ENCODE assay signal across 17 mouse cellular contexts in genomic region chr2:178516421-178516820, GRCm38 (mm10).
A peak's percentile ranks its signal among the peaks of the same experiment; 100 is the strongest.
DNase-seq lines count a peak whose midpoint lies in the region; ATAC-seq and TF ChIP-seq lines count a peak whose summit lies in the region.
"Had no signal": no experiment of that assay in that cellular context is flagged by ENCODE, and none has a peak within 500 bp of the region (broad histone marks: within the 10 kb centered on the region; RNA-seq: fewer than 3 reads in every experiment).

No protein-coding gene starts in this region.

- DNase-seq in spleen, adult 12 weeks (ENCODE audit: low spot score), result peak; percentile 2
- no peak for DNase-seq in spleen, postnatal 14 days (ENCODE audit: low spot score in 2 of 2)
- no peak for DNase-seq in retina, embryonic 14.5 days (ENCODE audit: low spot score)
- DNase-seq in gastrocnemius, postnatal 10 days, result no peak
- DNase-seq: cerebellum, adult 18-20 months; heart, adult 2 months; lung, postnatal 14 days; right cerebral cortex, postnatal 14 days had no signal

- H3K27ac ChIP-seq in intestine, postnatal 0 days (ENCODE audit: low read depth, low read length), result no peak overlapping the region
- H3K27ac ChIP-seq in intestine, embryonic 16.5 days (ENCODE audit: low read length), result no peak overlapping the region
- H3K27ac ChIP-seq: embryonic facial prominence, embryonic 15.5 days; heart, adult 2 months; kidney, embryonic 15.5 days; limb, embryonic 15.5 days; midbrain, embryonic 13.5 days; stomach, embryonic 15.5 days had no signal

- H3K9me3 ChIP-seq in intestine, postnatal 0 days (ENCODE audit: control insufficient read depth), result no peaks in the 10 kb centered on the region
- H3K9me3 ChIP-seq in intestine, embryonic 16.5 days (ENCODE audit: control insufficient read depth, low read length), result no peaks in the 10 kb centered on the region
- H3K9me3 ChIP-seq: embryonic facial prominence, embryonic 15.5 days; kidney, embryonic 15.5 days; limb, embryonic 15.5 days; midbrain, embryonic 13.5 days; stomach, embryonic 15.5 days had no signal

- 78% methylated on average over 5 of the region's 5 CpGs for WGBS in intestine, postnatal 0 days
- WGBS in intestine, embryonic 16.5 days, result 79% methylated on average over 5 of the region's 5 CpGs

- H3K4me3 ChIP-seq in intestine, postnatal 0 days (ENCODE audit: low read depth, low read length), result no peak overlapping the region
- H3K4me3 ChIP-seq in intestine, embryonic 16.5 days (ENCODE audit: low read length), result no peak overlapping the region
- H3K4me3 ChIP-seq: embryonic facial prominence, embryonic 15.5 days; heart, adult 2 months; kidney, embryonic 15.5 days; limb, embryonic 15.5 days; midbrain, embryonic 13.5 days; stomach, embryonic 15.5 days had no signal

- 0 out of 2 replicates have a peak, but pooled peaks cover 5% of the 10 kb centered on the region for H3K27me3 ChIP-seq in intestine, postnatal 0 days (replicated peaks; ENCODE audit: control insufficient read depth, insufficient read depth, low read length)
- H3K27me3 ChIP-seq in intestine, embryonic 16.5 days (replicated peaks; ENCODE audit: control insufficient read depth, insufficient read depth, low read length), result no peaks in the 10 kb centered on the region
- H3K27me3 ChIP-seq: kidney, embryonic 15.5 days; midbrain, embryonic 13.5 days; stomach, embryonic 15.5 days had no signal

- H3K36me3 ChIP-seq in intestine, postnatal 0 days (ENCODE audit: control insufficient read depth, insufficient read depth), result no peaks in the 10 kb centered on the region
- no peaks in the 10 kb centered on the region for H3K36me3 ChIP-seq in intestine, embryonic 16.5 days (ENCODE audit: control insufficient read depth, insufficient read depth, low read length)
- H3K36me3 ChIP-seq: embryonic facial prominence, embryonic 15.5 days; G1E; kidney, embryonic 15.5 days; limb, embryonic 15.5 days; midbrain, embryonic 13.5 days; stomach, embryonic 15.5 days had no signal

- no peak for ATAC-seq in intestine, postnatal 0 days
- no peak for ATAC-seq in intestine, embryonic 16.5 days
- ATAC-seq in megakaryocyte progenitor cell, adult 5-6 weeks (replicated peaks; ENCODE audit: poor library complexity), result peak; percentile 69
- ATAC-seq: midbrain, embryonic 13.5 days had no signal

- no peaks in the 10 kb centered on the region for H3K4me1 ChIP-seq in intestine, postnatal 0 days (replicated peaks; ENCODE audit: control insufficient read depth, insufficient read depth, low read length)
- no peaks in the 10 kb centered on the region for H3K4me1 ChIP-seq in intestine, embryonic 16.5 days (ENCODE audit: control insufficient read depth, insufficient read depth, low read length)
- H3K4me1 ChIP-seq: kidney, embryonic 15.5 days; midbrain, embryonic 13.5 days; stomach, embryonic 15.5 days had no signal

- H3K9ac ChIP-seq in intestine, postnatal 0 days (ENCODE audit: low read depth, low read length), result no peak overlapping the region
- no peak overlapping the region for H3K9ac ChIP-seq in intestine, embryonic 16.5 days (ENCODE audit: low read depth, low read length)
- H3K9ac ChIP-seq: embryonic facial prominence, embryonic 15.5 days; kidney, embryonic 15.5 days; limb, embryonic 15.5 days; midbrain, embryonic 13.5 days; stomach, embryonic 15.5 days had no signal

- TF ChIP-seq CTCF in intestine, postnatal 0 days (IDR thresholded peaks at IDR 0.05; ENCODE audit: low read depth), result peak; percentile 39; the same call in 1 of the 2 replicates

- no peak overlapping the region for H3K4me2 ChIP-seq in intestine, postnatal 0 days (replicated peaks; ENCODE audit: low read depth)
- H3K4me2 ChIP-seq in intestine, embryonic 16.5 days (ENCODE audit: low read depth, low read length), result no peak overlapping the region
- H3K4me2 ChIP-seq: embryonic facial prominence, embryonic 15.5 days; kidney, embryonic 15.5 days; limb, embryonic 15.5 days; midbrain, embryonic 13.5 days; stomach, embryonic 15.5 days had no signal
